Mouse (Mus musculus): ENCODE results near the gene Epb41. TPM values are rescaled to one million over a fixed set of nuclear protein-coding genes. Genes with fewer than 3 reads are reported as not detected.

The Epb41 gene
- polyA plus RNA-seq, 1 experiment from 2014 or later, result 69.9 TPM

DNA sequence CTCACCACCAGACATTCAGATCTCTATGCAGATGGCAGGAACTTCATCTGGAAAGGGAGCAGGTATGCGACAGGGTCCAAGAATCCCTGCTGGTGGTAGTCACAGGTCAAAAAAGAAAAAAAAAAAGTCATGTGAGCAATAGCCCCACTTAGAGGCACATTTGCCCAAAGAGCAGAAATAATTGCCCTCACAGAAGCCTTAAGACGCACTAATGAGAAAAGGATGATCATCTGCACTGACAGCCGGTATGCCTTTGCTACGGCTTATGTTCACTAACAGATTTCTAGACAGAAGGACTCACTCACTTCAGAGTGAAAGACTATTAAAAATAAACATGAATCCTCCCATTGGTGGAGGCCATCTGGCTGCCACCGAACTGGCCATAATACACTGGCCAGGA, 24.4 kb upstream of the Epb41 start:
- no peak overlapping the region for H3K9ac ChIP-seq (ENCODE audit: low read length)
- H3K27me3 ChIP-seq (replicated peaks; ENCODE audit: control insufficient read depth, insufficient read depth, low read length), result no peaks in the 10 kb centered on the region
- no peaks in the 10 kb centered on the region for H3K9me3 ChIP-seq (replicated peaks; ENCODE audit: control insufficient read depth, low read length)
- H3K4me3 ChIP-seq (ENCODE audit: low read depth, low read length), result no peak overlapping the region
- H3K27ac ChIP-seq (ENCODE audit: low read depth, low read length), result no peak overlapping the region
- no peaks in the 10 kb centered on the region for H3K4me1 ChIP-seq (ENCODE audit: control insufficient read depth, insufficient read depth, low read length)
- no peak overlapping the region for H3K4me2 ChIP-seq (ENCODE audit: low read length)
- DNase-seq (ENCODE audit: low spot score) (no peak), ATAC-seq (no peak)
- H3K36me3 ChIP-seq (ENCODE audit: control insufficient read depth, insufficient read depth, low read length), result no peaks in the 10 kb centered on the region
- WGBS, result 78% methylated on average over 5 of the region's 5 CpGs

GRCm38 (mm10) chr4:132095043-132095442, 19.9 kb upstream of the Epb41 start:
- H3K36me3 ChIP-seq (ENCODE audit: control insufficient read depth, insufficient read depth, low read length), result no peaks in the 10 kb centered on the region
- H3K27me3 ChIP-seq (replicated peaks; ENCODE audit: control insufficient read depth, insufficient read depth, low read length), result no peaks in the 10 kb centered on the region
- no peak overlapping the region for H3K9ac ChIP-seq (ENCODE audit: low read length)
- ATAC-seq (no peak), DNase-seq (ENCODE audit: low spot score) (no peak)
- no peak overlapping the region for H3K4me2 ChIP-seq (ENCODE audit: low read length)
- H3K27ac ChIP-seq (ENCODE audit: low read depth, low read length), result no peak overlapping the region
- no peaks in the 10 kb centered on the region for H3K9me3 ChIP-seq (replicated peaks; ENCODE audit: control insufficient read depth, low read length)
- no peaks in the 10 kb centered on the region for H3K4me1 ChIP-seq (ENCODE audit: control insufficient read depth, insufficient read depth, low read length)
- no peak overlapping the region for H3K4me3 ChIP-seq (ENCODE audit: low read depth, low read length)
- 73% methylated on average over 7 of the region's 7 CpGs for WGBS

DNA sequence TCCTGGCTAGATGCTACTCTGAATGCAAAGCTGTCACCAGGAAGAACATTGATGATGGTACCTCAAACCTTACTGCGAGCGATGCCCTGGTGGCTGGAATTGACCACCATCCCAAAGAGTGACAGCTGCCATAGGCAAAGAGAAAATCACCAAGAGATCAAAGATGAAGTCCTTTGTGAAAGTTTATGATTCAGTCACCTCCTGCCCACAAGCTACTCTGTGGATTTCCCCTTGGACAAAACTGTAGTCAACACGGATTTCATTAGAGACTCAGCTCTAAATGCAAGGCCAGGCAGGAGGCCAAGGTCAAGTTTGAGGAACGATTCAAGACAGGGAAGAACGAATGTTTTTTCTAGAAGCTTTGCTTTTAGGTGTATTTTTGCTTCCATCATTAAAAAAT, 18.8 kb upstream of the Epb41 start:
- H3K9me3 ChIP-seq (replicated peaks; ENCODE audit: control insufficient read depth, low read length), result no peaks in the 10 kb centered on the region
- no peak overlapping the region for H3K4me2 ChIP-seq (ENCODE audit: low read length)
- no peak for DNase-seq (ENCODE audit: low spot score)
- no peak for ATAC-seq
- no peaks in the 10 kb centered on the region for H3K36me3 ChIP-seq (ENCODE audit: control insufficient read depth, insufficient read depth, low read length)
- 92% methylated on average over 5 of the region's 5 CpGs for WGBS
- no peak overlapping the region for H3K27ac ChIP-seq (ENCODE audit: low read depth, low read length)
- no peaks in the 10 kb centered on the region for H3K4me1 ChIP-seq (ENCODE audit: control insufficient read depth, insufficient read depth, low read length)
- no peaks in the 10 kb centered on the region for H3K27me3 ChIP-seq (replicated peaks; ENCODE audit: control insufficient read depth, insufficient read depth, low read length)
- H3K9ac ChIP-seq (ENCODE audit: low read length), result no peak overlapping the region
- no peak overlapping the region for H3K4me3 ChIP-seq (ENCODE audit: low read depth, low read length)

- no peak overlapping the region for H3K4me2 ChIP-seq (ENCODE audit: low read length)
- no peak overlapping the region for H3K4me3 ChIP-seq (ENCODE audit: low read depth, low read length)
- WGBS, result 84% methylated on average over 6 of the region's 6 CpGs
- no peak overlapping the region for H3K9ac ChIP-seq (ENCODE audit: low read length)
- H3K4me1 ChIP-seq (ENCODE audit: control insufficient read depth, insufficient read depth, low read length), result no peaks in the 10 kb centered on the region
- DNase-seq (ENCODE audit: low spot score) (no peak), ATAC-seq (no peak)
- no peak overlapping the region for H3K27ac ChIP-seq (ENCODE audit: low read depth, low read length)
- H3K27me3 ChIP-seq (replicated peaks; ENCODE audit: control insufficient read depth, insufficient read depth, low read length), result no peaks in the 10 kb centered on the region
- H3K36me3 ChIP-seq (ENCODE audit: control insufficient read depth, insufficient read depth, low read length), result no peaks in the 10 kb centered on the region
- no peaks in the 10 kb centered on the region for H3K9me3 ChIP-seq (replicated peaks; ENCODE audit: control insufficient read depth, low read length)
Observed at GRCm38 (mm10) chr4:132093136-132093535, 18.0 kb upstream of the Epb41 start.

GRCm38 (mm10) chr4:132088921-132089320, 13.8 kb upstream of the Epb41 start:
- 20% methylated on average over 7 of the region's 7 CpGs for WGBS
- no peaks in the 10 kb centered on the region for H3K9me3 ChIP-seq (replicated peaks; ENCODE audit: control insufficient read depth, low read length)
- ATAC-seq, result no peak

DNA sequence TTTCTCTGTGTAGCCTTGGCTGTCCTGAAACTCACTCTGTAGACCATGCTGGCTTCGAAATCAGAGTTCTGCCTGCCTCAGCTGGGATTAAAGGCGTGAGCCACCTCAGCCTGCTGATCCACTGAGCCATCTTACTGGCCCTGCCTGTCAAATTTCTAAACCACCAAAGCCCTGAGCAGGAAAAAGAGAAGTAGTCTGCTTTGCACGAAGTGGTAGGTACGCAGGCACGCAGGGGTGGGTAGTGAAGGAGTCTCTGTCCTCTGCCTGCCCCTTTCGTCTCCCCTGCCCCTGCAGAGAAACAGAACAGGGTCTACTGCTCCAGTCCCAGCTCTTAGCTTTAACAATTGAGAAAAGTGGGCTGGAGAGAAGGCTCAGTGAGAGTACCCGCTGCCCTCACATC, 10.0 kb upstream of the Epb41 start:
- H3K27me3 ChIP-seq (replicated peaks; ENCODE audit: control insufficient read depth, insufficient read depth, low read length), result 0 out of 2 replicates have a peak, but pooled peaks cover 1% of the 10 kb centered on the region
- H3K4me3 ChIP-seq (ENCODE audit: low read depth, low read length), result no peak overlapping the region
- H3K9ac ChIP-seq (ENCODE audit: low read length), result no peak overlapping the region
- ATAC-seq (no peak), DNase-seq (ENCODE audit: low spot score) (no peak)
- no peaks in the 10 kb centered on the region for H3K36me3 ChIP-seq (ENCODE audit: control insufficient read depth, insufficient read depth, low read length)
- no peak overlapping the region for H3K4me2 ChIP-seq (ENCODE audit: low read length)
- no peak overlapping the region for H3K27ac ChIP-seq (ENCODE audit: low read depth, low read length)
- H3K9me3 ChIP-seq (replicated peaks; ENCODE audit: control insufficient read depth, low read length), result no peaks in the 10 kb centered on the region
- no peaks in the 10 kb centered on the region for H3K4me1 ChIP-seq (ENCODE audit: control insufficient read depth, insufficient read depth, low read length)
- 76% methylated on average over 7 of the region's 7 CpGs for WGBS

More at GRCm38 (mm10) chr4:132088921-132089320, 13.8 kb upstream of the Epb41 start:
- Histone ChIP-seq H3K36me3 (ENCODE audit: control insufficient read depth, insufficient read depth, low read length) (no peaks in the 10 kb centered on the region), H3K27me3 (replicated peaks; ENCODE audit: control insufficient read depth, insufficient read depth, low read length) (no peaks in the 10 kb centered on the region), H3K4me2 (ENCODE audit: low read length) (no peak overlapping the region), H3K27ac (ENCODE audit: low read depth, low read length) (no peak overlapping the region), H3K4me1 (ENCODE audit: control insufficient read depth, insufficient read depth, low read length) (no peaks in the 10 kb centered on the region), H3K4me3 (ENCODE audit: low read depth, low read length) (no peak overlapping the region), H3K9ac (ENCODE audit: low read length) (no peak overlapping the region)
- DNase-seq (ENCODE audit: low spot score), result peak; percentile 87

DNA sequence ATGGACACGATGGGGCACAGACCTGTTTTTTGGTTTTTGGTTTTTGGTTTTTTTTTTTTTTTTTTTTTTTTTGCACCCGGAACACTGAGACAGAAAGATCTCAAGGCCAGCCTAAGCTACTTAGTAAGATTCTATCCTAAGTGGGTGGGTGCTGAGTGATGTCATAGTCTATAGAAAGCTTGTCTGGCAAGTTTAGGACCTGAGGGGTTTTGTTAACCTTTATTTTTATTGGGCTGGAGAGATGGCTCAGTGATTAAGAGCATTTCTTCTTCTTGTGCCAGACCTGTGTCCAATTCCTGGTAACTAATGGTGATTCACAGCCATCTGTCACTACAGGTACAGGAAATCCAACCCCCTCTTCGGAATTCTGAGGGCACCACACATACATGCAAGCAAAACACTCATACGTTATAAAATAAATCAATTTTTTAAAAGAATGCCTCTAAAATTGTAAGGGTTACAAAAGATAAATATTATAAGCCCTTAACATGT, 5.4 kb upstream of the Epb41 start:
- no peak overlapping the region for H3K9ac ChIP-seq (ENCODE audit: low read length)
- H3K4me2 ChIP-seq (ENCODE audit: low read length), result no peak overlapping the region
- WGBS, result 68% methylated on average over 4 of the region's 4 CpGs
- no peak overlapping the region for H3K4me3 ChIP-seq (ENCODE audit: low read depth, low read length)
- peaks cover 25% of the 10 kb centered on the region for H3K27me3 ChIP-seq (replicated peaks; ENCODE audit: control insufficient read depth, insufficient read depth, low read length)
- no peak for DNase-seq (ENCODE audit: low spot score)
- no peaks in the 10 kb centered on the region for H3K36me3 ChIP-seq (ENCODE audit: control insufficient read depth, insufficient read depth, low read length)
- H3K4me1 ChIP-seq (ENCODE audit: control insufficient read depth, insufficient read depth, low read length), result no peaks in the 10 kb centered on the region
- ATAC-seq, result no peak
- H3K27ac ChIP-seq (ENCODE audit: low read depth, low read length), result no peak overlapping the region
- no peaks in the 10 kb centered on the region for H3K9me3 ChIP-seq (replicated peaks; ENCODE audit: control insufficient read depth, low read length)

DNA sequence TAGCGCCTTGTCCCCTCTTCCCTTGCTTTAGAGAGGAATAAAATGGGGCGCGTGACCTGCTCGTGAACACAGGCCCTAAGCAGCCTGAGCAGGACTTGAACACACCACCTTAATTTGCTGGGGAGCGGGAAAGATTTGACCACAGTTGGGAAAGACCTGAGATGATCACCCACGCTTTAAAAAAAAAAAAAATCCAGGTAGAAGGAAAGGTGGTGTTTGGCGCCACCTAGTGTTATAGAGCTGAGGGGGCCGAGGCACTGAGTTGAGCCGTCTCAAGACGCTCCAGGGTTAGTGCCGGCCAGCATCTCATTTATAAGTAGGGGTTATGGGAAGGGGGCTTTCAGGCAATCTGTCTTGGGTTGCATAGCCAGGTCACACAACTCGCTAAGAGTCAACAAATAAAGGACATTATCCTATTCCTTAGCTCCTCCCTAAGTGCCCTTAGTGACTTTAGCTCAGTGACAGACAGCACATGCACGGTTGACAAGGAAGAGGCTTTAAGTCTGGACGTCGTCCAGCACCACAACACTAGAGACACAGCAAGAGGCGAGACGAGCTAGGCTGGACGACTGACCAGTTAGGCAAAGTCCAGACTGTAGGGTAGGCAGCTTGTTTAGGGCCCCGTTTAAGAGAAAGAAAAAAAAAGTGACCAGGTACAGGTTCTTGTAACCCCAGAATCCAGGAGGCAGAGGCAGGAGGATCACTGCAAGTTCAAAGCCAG, 4.6 kb upstream of the Epb41 start:
- WGBS, result 13% methylated on average over 19 of the region's 19 CpGs
- no peak overlapping the region for H3K4me2 ChIP-seq (ENCODE audit: low read length)
- no peak overlapping the region for H3K27ac ChIP-seq (ENCODE audit: low read depth, low read length)
- no peaks in the 10 kb centered on the region for H3K9me3 ChIP-seq (replicated peaks; ENCODE audit: control insufficient read depth, low read length)
- H3K4me3 ChIP-seq (ENCODE audit: low read depth, low read length), result no peak overlapping the region
- H3K4me1 ChIP-seq (ENCODE audit: control insufficient read depth, insufficient read depth, low read length), result no peaks in the 10 kb centered on the region
- no peaks in the 10 kb centered on the region for H3K36me3 ChIP-seq (ENCODE audit: control insufficient read depth, insufficient read depth, low read length)
- peak; percentile 77 for DNase-seq (ENCODE audit: low spot score)
- ATAC-seq, result no peak
- H3K9ac ChIP-seq (ENCODE audit: low read length), result no peak overlapping the region
- H3K27me3 ChIP-seq (replicated peaks; ENCODE audit: control insufficient read depth, insufficient read depth, low read length), result peaks cover 32% of the 10 kb centered on the region

GRCm38 (mm10) chr4:132078296-132078714, 3.2 kb upstream of the Epb41 start:
- Histone ChIP-seq H3K27ac (ENCODE audit: low read depth, low read length) (no peak overlapping the region), H3K4me3 (ENCODE audit: low read depth, low read length) (no peak overlapping the region), H3K4me2 (ENCODE audit: low read length) (no peak overlapping the region), H3K36me3 (ENCODE audit: control insufficient read depth, insufficient read depth, low read length) (no peaks in the 10 kb centered on the region), H3K9ac (ENCODE audit: low read length) (no peak overlapping the region), H3K4me1 (ENCODE audit: control insufficient read depth, insufficient read depth, low read length) (0 out of 2 replicates have a peak, but pooled peaks cover 4% of the 10 kb centered on the region), H3K27me3 (replicated peaks; ENCODE audit: control insufficient read depth, insufficient read depth, low read length) (peaks cover 34% of the 10 kb centered on the region), H3K9me3 (replicated peaks; ENCODE audit: control insufficient read depth, low read length) (no peaks in the 10 kb centered on the region)
- DNase-seq (ENCODE audit: low spot score) (no peak), ATAC-seq (no peak)
- WGBS, result 65% methylated on average over 7 of the region's 7 CpGs
